Mouse (Mus musculus) gastrocnemius, postnatal 4 days (tissue): ENCODE results near the gene Nkapd1. TPM values are rescaled to one million over a fixed set of nuclear protein-coding genes. Genes with fewer than 3 reads are reported as not detected.

Experiments
- total RNA-seq, 2 experiments: library from RNA; stranded (reverse); gene quantifications; 2 replicates each; pipeline ENCODE4 v1.2.3; 2021

Gene Nkapd1
- total RNA-seq, 2 experiments from 2014 or later: 21.5 to 23.3 TPM

Other genes starting within 250 kb of the Nkapd1 start
- not detected for gene Plet1, start 122.9 kb downstream of the Nkapd1 start, total RNA-seq
- 10 to 100 TPM; 21.0 to 24.0 TPM for gene Pts, start 88.7 kb downstream of the Nkapd1 start, total RNA-seq
- 1 to 10 TPM in 1 of 2 experiments, under 1 TPM in 1; 0.34 to 1.1 TPM for gene Il18, start 62.6 kb downstream of the Nkapd1 start, total RNA-seq
- gene Bco2, start 62.3 kb downstream of the Nkapd1 start, total RNA-seq: under 1 TPM; 0.13 to 0.17 TPM
- not detected for gene Tex12, start 56.1 kb downstream of the Nkapd1 start, total RNA-seq
- 100 to 1,000 TPM; 300 to 319 TPM for gene Sdhd, start 13.7 kb downstream of the Nkapd1 start, total RNA-seq
- gene Timm8b, start 13.6 kb downstream of the Nkapd1 start, total RNA-seq: 100 to 1,000 TPM; 110 to 123 TPM
- gene Pih1d2, start 143 bp downstream of the Nkapd1 start, total RNA-seq: under 1 TPM; 0.66 to 0.73 TPM
- 100 to 1,000 TPM; 148 to 161 TPM for gene Dlat, start 42.3 kb upstream of the Nkapd1 start, total RNA-seq
- 10 to 100 TPM; 12.6 to 14.8 TPM for gene Dixdc1, start 122.1 kb upstream of the Nkapd1 start, total RNA-seq
- gene 2310030G06Rik, start 129.1 kb upstream of the Nkapd1 start, total RNA-seq: 1 to 10 TPM; 2.1 to 2.2 TPM
- 100 to 1,000 TPM; 649 to 722 TPM for gene Cryab, start 133.9 kb upstream of the Nkapd1 start, total RNA-seq
- 100 to 1,000 TPM; 135 to 140 TPM for gene Hspb2, start 134.9 kb upstream of the Nkapd1 start, total RNA-seq
- 1 to 10 TPM; 5.9 to 6.9 TPM for gene Fdxacb1, start 150.8 kb upstream of the Nkapd1 start, total RNA-seq
- gene Alg9, start 157.6 kb upstream of the Nkapd1 start, total RNA-seq: 10 to 100 TPM; 15.0 to 16.3 TPM
- 10 to 100 TPM; 15.9 to 16.9 TPM for gene 1110032A03Rik, start 158.1 kb upstream of the Nkapd1 start, total RNA-seq
- gene Ppp2r1b, start 227.8 kb upstream of the Nkapd1 start, total RNA-seq: 10 to 100 TPM; 16.8 to 17.7 TPM